Mouse (Mus musculus): ENCODE data around the gene Klk10. TPM values are rescaled to one million over a fixed set of nuclear protein-coding genes. Genes with fewer than 3 reads are reported as not detected.

Gene Klk10
- polyA plus RNA-seq, 1 experiment from 2014 or later, result 0.31 TPM

DNA sequence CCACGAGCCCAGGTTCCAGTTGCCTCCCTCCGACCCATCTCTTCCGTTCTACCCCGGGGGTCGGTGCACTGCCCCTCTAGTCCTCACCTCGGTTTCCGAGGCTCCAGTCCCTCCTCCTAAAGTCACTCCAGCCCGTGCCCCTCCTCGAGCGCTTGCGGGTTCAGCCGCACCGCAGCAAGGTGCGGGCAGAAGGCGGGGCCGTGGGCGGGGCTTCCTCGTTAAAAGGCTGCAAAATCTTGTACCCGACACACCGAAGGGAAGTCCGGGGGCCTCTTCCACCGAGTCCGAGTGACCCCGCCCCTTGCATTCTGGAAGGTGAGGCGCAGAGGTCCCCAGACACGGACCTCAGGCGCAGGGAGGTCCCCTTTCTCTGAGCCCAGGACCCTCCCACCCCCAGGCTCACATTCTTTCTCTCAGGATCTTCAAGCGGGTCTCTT lies 16.5 kb downstream of the Klk10 start, which contains the start of gene Klk8:
Gene Klk8, plus strand, starts transcription at position 245 of the 437 bp plus-strand sequence.
- Histone ChIP-seq H3K4me2 (peak within 1 kb of the TSS; percentile 89), H3K4me3 (peak within 1 kb of the TSS; percentile 58), H3K4me1 (replicated peaks) (peaks cover 19% of the 10 kb centered on the region), H3K9me3 (replicated peaks) (no peaks in the 10 kb centered on the region), H3K27ac (no peak within 1 kb of the TSS), H3K36me3 (no peaks in the 10 kb centered on the region), H3K9ac (no peak within 1 kb of the TSS), H3K27me3 (peaks cover 33% of the 10 kb centered on the region)
- under 1% methylated on average over 28 of the region's 28 CpGs for WGBS
- ATAC-seq (replicated peaks; ENCODE audit: insufficient number of reproducible peaks, insufficient read depth, low FRiP score, low read depth), result no peak; the same call in 1 of the 2 replicates

DNA sequence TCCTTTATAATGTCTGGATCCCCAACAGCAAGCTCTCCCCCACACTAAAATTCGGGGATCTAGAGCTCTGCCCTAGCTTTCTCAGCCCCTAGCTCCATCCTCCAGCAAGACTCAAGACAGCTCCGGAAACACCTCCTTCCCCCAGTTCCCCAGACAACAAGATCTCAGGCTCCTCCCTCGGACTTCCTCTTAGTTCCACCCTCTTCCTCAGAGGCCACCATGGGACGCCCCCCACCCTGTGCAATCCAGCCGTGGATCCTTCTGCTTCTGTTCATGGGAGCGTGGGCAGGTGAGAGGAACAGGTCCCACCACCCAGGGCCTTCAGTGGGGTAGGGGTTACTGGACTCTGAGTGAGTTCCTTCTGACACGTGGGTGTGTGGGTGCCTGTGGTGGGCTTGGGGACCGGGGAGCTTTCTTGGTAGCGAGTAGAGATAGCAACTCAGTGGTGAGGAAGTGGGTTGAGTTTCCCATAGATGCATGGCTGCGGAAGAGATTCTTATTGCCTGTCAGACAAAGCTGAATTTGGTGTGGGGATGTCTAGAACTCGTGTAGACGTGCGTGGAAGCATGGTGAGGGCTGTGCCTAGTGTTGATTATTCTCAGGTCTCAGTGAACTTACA lies 17.1 kb downstream of the Klk10 start:
- Histone ChIP-seq H3K36me3 (no peaks in the 10 kb centered on the region), H3K27ac (no peak overlapping the region), H3K4me2 (peak overlapping the region; percentile 89), H3K4me3 (peak overlapping the region; percentile 58), H3K9me3 (replicated peaks) (no peaks in the 10 kb centered on the region), H3K4me1 (replicated peaks) (peaks cover 19% of the 10 kb centered on the region), H3K27me3 (peaks cover 33% of the 10 kb centered on the region), H3K9ac (no peak overlapping the region)
- 36% methylated on average over 13 of the region's 13 CpGs for WGBS
- ATAC-seq (replicated peaks; ENCODE audit: insufficient number of reproducible peaks, insufficient read depth, low FRiP score, low read depth), result peak; percentile 32; the same call in 1 of the 2 replicates

DNA sequence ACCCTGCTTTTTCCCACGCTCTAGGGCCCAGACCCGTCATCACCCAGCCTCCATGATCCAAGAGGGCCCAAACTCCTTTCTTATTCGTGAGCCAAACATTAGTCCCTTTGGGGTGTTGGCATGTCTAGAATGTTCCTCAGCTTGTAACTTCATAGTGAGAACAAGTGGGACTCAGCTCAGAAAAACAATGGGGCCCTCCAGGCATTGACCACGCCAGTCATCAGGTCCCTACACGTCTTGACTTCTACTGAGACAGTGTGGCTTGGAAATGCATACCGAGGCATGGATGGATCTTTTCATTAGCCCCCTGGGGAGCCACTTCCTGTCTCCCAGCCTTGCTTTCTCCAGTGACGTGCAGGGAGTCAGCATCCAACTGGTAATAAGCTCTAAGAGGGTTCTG lies 19.0 kb downstream of the Klk10 start:
- Histone ChIP-seq H3K36me3 (no peaks in the 10 kb centered on the region), H3K27me3 (peaks cover 27% of the 10 kb centered on the region), H3K9ac (no peak overlapping the region), H3K4me2 (no peak overlapping the region), H3K4me1 (replicated peaks) (peaks cover 19% of the 10 kb centered on the region), H3K4me3 (no peak overlapping the region), H3K27ac (no peak overlapping the region), H3K9me3 (replicated peaks) (no peaks in the 10 kb centered on the region)
- no peak for ATAC-seq (replicated peaks; ENCODE audit: insufficient number of reproducible peaks, insufficient read depth, low FRiP score, low read depth)
- WGBS, result 67% methylated on average over 7 of the region's 7 CpGs

DNA sequence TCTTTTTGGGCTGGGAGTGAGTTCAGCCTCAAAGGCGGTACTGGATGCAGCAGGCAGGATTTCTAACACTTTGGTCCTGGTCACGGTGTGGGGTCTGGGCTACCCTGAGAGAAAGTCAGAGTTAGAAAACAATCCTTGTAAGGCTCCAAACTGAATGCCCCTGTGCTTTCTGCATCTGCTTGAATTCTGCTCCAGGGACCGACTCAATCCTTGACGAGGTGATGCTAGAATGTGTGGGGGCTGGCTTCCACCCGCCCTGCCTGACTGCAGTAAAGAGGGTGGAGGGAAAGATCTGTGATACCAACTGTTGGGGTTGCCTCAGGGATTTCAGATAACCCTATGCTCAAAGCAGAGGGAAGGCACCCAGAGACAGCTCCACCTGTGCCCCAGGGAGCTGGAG lies 30.2 kb downstream of the Klk10 start, which contains the start of gene Klk7:
Gene Klk7, plus strand, starts transcription at position 301 of the 400 bp plus-strand sequence.
- Histone ChIP-seq H3K4me2 (no peak within 1 kb of the TSS), H3K36me3 (no peaks in the 10 kb centered on the region), H3K9me3 (replicated peaks) (no peaks in the 10 kb centered on the region), H3K4me1 (replicated peaks) (no peaks in the 10 kb centered on the region), H3K4me3 (no peak within 1 kb of the TSS), H3K27me3 (no peaks in the 10 kb centered on the region; the same call in 1 of the 2 replicates), H3K9ac (no peak within 1 kb of the TSS), H3K27ac (no peak within 1 kb of the TSS)
- WGBS, result 40% methylated on average over 5 of the region's 5 CpGs
- no peak for ATAC-seq (replicated peaks; ENCODE audit: insufficient number of reproducible peaks, insufficient read depth, low FRiP score, low read depth)

DNA sequence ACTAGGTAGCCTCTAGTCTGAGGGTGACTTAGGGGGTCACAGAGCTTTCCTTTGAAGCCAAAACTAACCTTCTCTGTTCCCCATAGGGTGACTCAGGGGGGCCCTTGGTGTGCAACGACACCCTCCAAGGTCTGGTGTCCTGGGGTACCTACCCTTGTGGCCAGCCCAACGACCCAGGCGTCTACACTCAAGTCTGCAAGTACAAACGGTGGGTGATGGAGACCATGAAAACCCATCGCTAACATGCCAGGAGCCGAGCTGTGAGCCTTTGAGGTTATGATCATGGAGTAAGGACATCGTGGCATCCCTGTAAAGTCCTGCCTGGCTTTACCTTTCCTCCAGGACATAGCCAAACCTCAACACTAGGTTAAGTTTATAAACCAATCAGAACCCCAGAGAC lies 34.4 kb downstream of the Klk10 start:
- no peak overlapping the region for H3K27ac ChIP-seq
- no peak overlapping the region for H3K4me3 ChIP-seq
- ATAC-seq (replicated peaks; ENCODE audit: insufficient number of reproducible peaks, insufficient read depth, low FRiP score, low read depth), result no peak
- H3K27me3 ChIP-seq, result no peaks in the 10 kb centered on the region; the same call in 1 of the 2 replicates
- no peak overlapping the region for H3K9ac ChIP-seq
- 76% methylated on average over 7 of the region's 7 CpGs for WGBS
- H3K4me1 ChIP-seq (replicated peaks), result no peaks in the 10 kb centered on the region
- no peaks in the 10 kb centered on the region for H3K9me3 ChIP-seq (replicated peaks)
- no peaks in the 10 kb centered on the region for H3K36me3 ChIP-seq
- no peak overlapping the region for H3K4me2 ChIP-seq

DNA sequence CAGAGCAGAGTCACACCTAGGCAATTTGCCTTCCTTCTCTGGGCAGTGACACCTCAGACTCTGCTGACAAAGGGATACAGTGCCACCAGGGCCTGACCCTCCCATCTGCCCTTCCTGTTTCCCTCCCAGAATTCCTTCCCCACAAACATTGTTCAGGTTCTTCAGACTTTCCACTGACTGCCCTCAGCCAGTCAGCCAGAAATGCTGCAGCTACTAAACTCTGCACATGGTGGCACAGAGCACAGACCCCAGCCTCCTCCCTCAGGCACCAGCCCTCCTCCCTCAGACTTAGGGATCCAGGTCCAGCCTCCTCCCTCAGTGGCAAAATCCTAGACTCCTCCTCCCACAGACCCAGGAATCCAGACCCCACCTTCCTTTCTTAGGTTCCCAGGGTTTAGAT lies 35.9 kb downstream of the Klk10 start:
- ATAC-seq (replicated peaks; ENCODE audit: insufficient number of reproducible peaks, insufficient read depth, low FRiP score, low read depth), result no peak

DNA sequence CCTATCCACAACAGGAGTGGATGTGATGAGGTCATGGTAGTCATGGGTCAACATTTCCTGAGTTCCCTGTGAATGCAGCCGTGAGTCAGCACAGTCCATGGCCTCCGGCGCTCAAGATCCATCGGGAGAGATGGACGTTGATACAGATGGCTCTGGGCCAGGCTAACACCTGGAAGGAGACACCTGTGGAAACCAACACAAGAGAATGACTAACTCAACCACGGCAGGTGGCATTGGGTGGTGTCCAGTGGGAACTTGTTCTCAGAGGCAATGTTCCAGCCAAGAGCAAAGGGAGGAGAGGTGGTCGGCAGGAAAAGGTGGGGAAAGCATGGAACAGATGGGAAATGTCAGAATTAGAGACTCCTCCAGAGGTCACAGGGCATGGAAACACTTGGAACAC lies 40.7 kb downstream of the Klk10 start:
- no peak for ATAC-seq (replicated peaks; ENCODE audit: insufficient number of reproducible peaks, insufficient read depth, low FRiP score, low read depth)
- Histone ChIP-seq H3K4me1 (replicated peaks) (no peaks in the 10 kb centered on the region), H3K27ac (no peak overlapping the region), H3K4me2 (no peak overlapping the region), H3K36me3 (no peaks in the 10 kb centered on the region), H3K9me3 (replicated peaks) (no peaks in the 10 kb centered on the region), H3K27me3 (no peaks in the 10 kb centered on the region), H3K4me3 (no peak overlapping the region), H3K9ac (no peak overlapping the region)
- 79% methylated on average over 7 of the region's 7 CpGs for WGBS

More for the DNA sequence above, 35.9 kb downstream of the Klk10 start:
- Histone ChIP-seq H3K27ac (no peak overlapping the region), H3K4me3 (no peak overlapping the region), H3K9me3 (replicated peaks) (no peaks in the 10 kb centered on the region), H3K4me2 (no peak overlapping the region), H3K36me3 (no peaks in the 10 kb centered on the region), H3K27me3 (no peaks in the 10 kb centered on the region; the same call in 1 of the 2 replicates), H3K4me1 (replicated peaks) (no peaks in the 10 kb centered on the region), H3K9ac (no peak overlapping the region)

DNA sequence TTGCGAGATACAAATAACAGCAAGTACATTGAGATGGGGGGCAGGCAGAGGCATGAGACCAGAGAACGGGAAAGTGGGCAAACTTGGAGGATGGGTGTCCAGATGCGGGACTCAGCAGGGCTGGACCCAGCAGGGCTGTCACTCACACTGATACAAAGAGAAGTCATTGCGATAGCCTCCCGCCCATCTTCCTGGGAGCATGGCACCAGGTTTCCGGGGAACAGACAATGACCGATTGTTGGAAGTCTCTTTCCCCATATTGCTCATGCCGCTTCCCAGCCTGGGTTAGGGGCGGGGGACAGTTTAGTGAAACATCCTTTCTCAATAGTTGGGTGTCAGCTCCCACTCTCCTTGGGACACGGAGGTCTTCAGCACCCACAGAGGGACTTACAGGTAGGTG lies 43.4 kb downstream of the Klk10 start, which contains the start of gene Klk6:
Gene Klk6, plus strand, starts transcription at position 301 of the 400 bp plus-strand sequence.
- H3K9ac ChIP-seq, result no peak within 1 kb of the TSS
- H3K4me3 ChIP-seq, result no peak within 1 kb of the TSS
- H3K27me3 ChIP-seq, result no peaks in the 10 kb centered on the region
- H3K36me3 ChIP-seq, result no peaks in the 10 kb centered on the region
- no peak for ATAC-seq (replicated peaks; ENCODE audit: insufficient number of reproducible peaks, insufficient read depth, low FRiP score, low read depth)
- no peaks in the 10 kb centered on the region for H3K9me3 ChIP-seq (replicated peaks)
- no peak within 1 kb of the TSS for H3K4me2 ChIP-seq
- no peak within 1 kb of the TSS for H3K27ac ChIP-seq
- no peaks in the 10 kb centered on the region for H3K4me1 ChIP-seq (replicated peaks)
- WGBS, result 73% methylated on average over 10 of the region's 10 CpGs

DNA sequence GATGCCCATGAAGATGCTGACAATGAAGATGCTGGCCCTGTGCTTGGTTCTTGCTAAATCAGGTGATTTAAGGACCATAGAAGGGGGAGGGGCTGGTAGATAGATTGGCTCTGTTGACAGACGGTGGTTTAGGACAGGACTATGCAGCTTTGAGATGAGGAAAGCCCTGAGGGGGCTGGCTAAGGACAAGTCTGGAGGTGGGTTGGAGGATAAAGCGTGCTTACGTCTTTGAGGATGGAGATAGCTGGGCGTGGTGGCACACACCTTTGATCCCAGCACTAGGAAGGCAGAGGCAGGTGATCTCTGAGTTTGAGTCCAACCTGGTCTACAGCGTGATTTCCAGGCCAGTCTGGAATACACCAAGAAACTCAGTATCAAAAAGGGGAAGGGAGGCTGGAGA lies 45.2 kb downstream of the Klk10 start:
- no peak for ATAC-seq (replicated peaks; ENCODE audit: insufficient number of reproducible peaks, insufficient read depth, low FRiP score, low read depth)
- Histone ChIP-seq H3K9me3 (replicated peaks) (no peaks in the 10 kb centered on the region), H3K9ac (no peak overlapping the region), H3K27ac (no peak overlapping the region), H3K27me3 (no peaks in the 10 kb centered on the region), H3K4me1 (replicated peaks) (no peaks in the 10 kb centered on the region), H3K4me3 (no peak overlapping the region), H3K36me3 (no peaks in the 10 kb centered on the region), H3K4me2 (no peak overlapping the region)
- 78% methylated on average over 5 of the region's 5 CpGs for WGBS

DNA sequence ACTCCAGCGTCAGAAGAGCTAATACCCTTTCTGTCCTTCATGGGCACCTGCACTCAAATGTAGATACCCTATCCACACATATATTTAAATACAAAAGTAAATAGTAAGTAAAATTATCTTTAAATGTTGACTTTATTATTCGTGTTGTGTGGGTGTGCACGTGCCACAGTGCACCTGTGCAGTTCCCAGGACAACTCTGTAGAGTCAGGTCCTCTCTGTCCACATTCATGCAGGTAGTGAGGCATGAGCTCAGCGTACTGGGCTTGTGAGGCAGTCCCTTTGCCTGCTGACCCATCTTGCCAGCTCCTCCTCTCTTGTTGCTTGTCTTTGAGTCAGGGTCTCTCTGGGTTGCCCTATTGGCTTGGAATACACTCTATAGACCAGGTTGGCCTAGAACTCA lies 46.9 kb downstream of the Klk10 start:
- Histone ChIP-seq H3K9me3 (replicated peaks) (no peaks in the 10 kb centered on the region), H3K4me1 (replicated peaks) (no peaks in the 10 kb centered on the region), H3K4me2 (no peak overlapping the region), H3K27me3 (no peaks in the 10 kb centered on the region), H3K4me3 (no peak overlapping the region), H3K9ac (no peak overlapping the region), H3K36me3 (no peaks in the 10 kb centered on the region), H3K27ac (no peak overlapping the region)
- ATAC-seq (replicated peaks; ENCODE audit: insufficient number of reproducible peaks, insufficient read depth, low FRiP score, low read depth), result no peak
- 78% methylated on average over 4 of the region's 4 CpGs for WGBS

DNA sequence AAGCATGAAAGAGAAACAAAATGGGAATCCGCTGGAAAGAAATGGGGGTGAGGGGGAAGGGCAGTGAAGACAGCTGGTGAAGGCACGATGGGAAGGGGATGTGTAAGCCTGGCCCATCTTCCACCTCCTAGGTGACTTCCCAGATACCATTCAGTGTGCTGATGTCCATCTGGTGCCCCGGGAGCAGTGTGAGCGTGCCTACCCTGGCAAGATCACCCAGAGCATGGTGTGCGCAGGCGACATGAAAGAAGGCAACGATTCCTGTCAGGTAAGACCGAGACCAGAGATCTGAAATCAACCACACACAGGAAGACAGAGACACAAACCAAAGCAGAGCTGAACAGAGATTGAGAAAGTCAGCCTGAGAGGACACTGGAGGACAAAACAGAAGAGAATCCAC lies 48.2 kb downstream of the Klk10 start:
- Histone ChIP-seq H3K4me1 (replicated peaks) (no peaks in the 10 kb centered on the region), H3K4me2 (no peak overlapping the region), H3K27ac (no peak overlapping the region), H3K27me3 (no peaks in the 10 kb centered on the region), H3K9me3 (replicated peaks) (no peaks in the 10 kb centered on the region), H3K9ac (no peak overlapping the region), H3K36me3 (no peaks in the 10 kb centered on the region), H3K4me3 (no peak overlapping the region)
- 78% methylated on average over 8 of the region's 8 CpGs for WGBS
- no peak for ATAC-seq (replicated peaks; ENCODE audit: insufficient number of reproducible peaks, insufficient read depth, low FRiP score, low read depth)

All from heart, embryonic 15.5 days (tissue).